Mouse (Mus musculus) megakaryocyte-erythroid progenitor cell, adult 5-6 weeks (primary cell): ENCODE data around the gene 1700012A03Rik. TPM values are rescaled to one million over a fixed set of nuclear protein-coding genes. Genes with fewer than 3 reads are reported as not detected.

Source experiments
- ATAC-seq: replicated peaks from 2 replicates; pipeline ENCODE4 v1.8.0; 2016; ENCODE audit warnings: mild to moderate bottlenecking, inconsistent platforms; ENCODE audit not compliant: severe bottlenecking, poor library complexity, low FRiP score, low TSS enrichment
- total RNA-seq, 2 experiments: library from RNA; stranded (forward) in 1 of 2; stranded (reverse) in 1 of 2; fragments of 200-1000, 215-1000 nt in 1 of 2; fragments of >200 nt in 1 of 2; fragmentation: Nextera tagmentation in 1 of 2; gene quantifications; 2 replicates each; pipeline ENCODE4 v1.2.3; 2014 to 2017

1700012A03Rik gene
- total RNA-seq (2014; fragmentation: Nextera tagmentation) (not detected in 2 replicates), total RNA-seq (2017) (not detected in 2 replicates)

GRCm38 (mm10) chr6:32049951-32050345 is at the start of gene 1700012A03Rik:
Gene 1700012A03Rik, plus strand, starts transcription at chr6:32050246.
- no peak for ATAC-seq

- ATAC-seq, result no peak
Observed at GRCm38 (mm10) chr6:32004228-32004627, 45.8 kb upstream of the 1700012A03Rik start.

- no peak for ATAC-seq
Observed at GRCm38 (mm10) chr6:32005914-32006313, 44.1 kb upstream of the 1700012A03Rik start.

- no peak for ATAC-seq
Observed at GRCm38 (mm10) chr6:32006382-32006781, 43.7 kb upstream of the 1700012A03Rik start.

GRCm38 (mm10) chr6:32007336-32007735 is 42.7 kb upstream of the 1700012A03Rik start:
- ATAC-seq, result no peak

- no peak for ATAC-seq
Observed at GRCm38 (mm10) chr6:32016841-32017240, 33.2 kb upstream of the 1700012A03Rik start.

DNA sequence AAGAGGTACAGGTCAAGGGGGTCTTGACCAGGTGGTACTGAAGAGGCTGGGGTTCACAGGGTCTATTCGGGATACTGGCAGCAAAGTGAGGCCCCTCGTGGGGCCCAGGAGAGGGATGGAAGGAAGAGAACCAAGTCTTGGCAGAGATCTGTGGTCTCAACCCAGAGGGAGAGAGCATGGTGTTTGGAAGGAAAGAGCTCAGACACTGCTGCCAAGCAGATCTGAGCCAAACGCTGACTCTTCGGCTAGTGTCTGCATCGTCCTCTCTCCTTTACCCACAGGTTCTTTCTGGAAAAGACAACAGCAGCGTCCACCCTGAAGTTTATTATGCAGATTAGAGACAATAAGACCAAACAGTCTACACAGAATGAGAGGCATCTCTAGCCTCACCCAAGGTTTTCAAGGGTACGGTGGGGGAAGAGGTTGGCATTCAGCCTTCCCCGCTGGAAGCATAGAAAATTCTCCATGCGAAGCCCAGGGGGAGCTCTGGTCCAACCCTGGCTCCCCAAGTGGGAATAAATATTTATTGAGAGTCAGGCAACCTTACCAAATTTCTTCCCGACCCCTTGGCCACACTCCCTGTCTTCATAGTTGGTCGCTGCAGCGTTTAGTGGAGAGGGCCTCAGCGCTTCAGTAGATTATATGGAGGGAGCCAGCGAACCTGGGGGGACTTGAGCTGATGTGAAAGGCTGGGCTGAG is 32.5 kb upstream of the 1700012A03Rik start:
- no peak for ATAC-seq

DNA sequence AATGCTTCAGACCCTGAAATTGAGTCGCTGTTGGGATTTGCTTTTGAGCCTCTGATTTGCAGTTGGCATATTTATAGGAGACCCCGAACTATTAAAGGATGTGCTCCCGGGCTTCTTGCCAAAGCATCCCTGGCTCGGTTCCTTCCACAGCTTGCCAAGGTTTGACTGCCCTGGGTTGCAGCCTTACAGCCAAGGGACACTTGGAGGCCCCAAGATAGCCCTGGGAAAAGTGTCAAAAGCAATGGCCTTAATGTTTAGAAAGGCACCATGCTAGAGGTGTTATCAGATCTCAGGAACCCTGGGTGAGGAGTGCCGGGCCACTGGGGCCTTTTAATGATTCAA is 32.0 kb upstream of the 1700012A03Rik start:
- no peak for ATAC-seq

DNA sequence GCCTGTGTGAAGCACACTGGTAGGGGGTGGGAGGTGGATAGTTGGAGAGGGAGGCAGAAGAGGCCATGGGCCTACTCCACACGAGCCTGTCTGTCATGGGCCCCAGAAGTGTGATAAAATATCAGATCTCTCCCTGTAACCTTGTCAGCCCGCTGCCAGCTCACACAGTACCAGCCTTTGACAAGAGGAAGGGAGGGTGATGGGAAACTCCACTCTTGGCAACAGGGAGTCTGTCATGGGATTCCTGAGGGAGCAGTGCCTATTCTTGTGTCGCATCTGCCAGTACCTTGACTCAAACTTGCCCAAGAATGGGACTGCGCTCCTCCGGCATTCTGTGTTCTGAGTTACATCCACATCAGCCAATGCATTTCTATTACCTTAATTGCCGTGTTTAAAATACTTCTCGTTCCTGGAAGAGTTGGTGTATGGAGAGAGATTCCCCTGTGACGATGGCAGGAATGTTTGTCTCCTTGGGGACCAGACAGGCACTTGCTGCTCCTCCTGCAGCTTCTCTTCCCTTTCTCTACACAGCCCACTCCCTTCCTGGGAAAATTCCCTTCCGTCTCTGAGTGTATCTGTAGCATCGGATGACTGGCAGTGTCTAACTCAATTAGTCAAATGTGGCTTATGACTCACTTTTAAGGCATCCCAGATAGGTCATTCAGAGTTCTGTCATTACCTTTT is 28.1 kb upstream of the 1700012A03Rik start:
- ATAC-seq, result no peak

DNA sequence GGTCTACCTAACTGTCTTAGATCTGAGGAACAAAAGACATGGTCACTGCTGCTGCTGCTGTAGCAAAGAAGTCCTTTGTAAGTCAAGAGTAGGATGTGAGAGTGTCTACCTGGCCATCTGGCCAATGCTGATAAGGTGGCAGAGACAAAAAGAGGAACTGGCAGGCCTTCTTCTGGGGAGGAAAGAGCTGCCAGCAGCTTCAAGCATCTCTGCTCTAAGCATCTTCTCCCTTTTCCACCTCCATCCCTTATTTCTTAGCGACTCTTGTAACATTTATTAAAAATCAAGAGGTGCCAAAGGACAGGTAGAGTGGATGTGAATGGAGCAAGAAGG is 27.5 kb upstream of the 1700012A03Rik start:
- ATAC-seq, result no peak

GRCm38 (mm10) chr6:32028228-32029009 is 21.6 kb upstream of the 1700012A03Rik start:
- no peak for ATAC-seq

DNA sequence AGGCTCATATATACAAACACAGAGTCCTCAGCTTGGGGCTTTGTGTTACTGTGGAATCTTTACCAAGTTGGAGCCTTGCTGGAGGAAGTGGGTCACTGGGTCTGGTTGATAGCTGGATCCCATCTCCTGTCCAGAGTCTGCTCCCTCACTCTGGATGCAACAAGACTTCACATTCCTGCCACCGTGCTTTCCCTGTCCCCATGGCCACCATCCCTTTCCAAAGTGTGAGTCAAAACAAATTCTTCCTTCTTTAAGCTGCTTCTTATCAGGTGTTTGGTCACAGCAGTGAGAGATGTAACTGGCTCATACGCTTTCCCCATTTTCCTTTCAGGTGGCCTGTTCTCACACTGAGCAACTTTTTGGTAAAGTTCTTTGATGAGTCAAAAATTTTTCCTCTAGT is 15.8 kb upstream of the 1700012A03Rik start:
- no peak for ATAC-seq

DNA sequence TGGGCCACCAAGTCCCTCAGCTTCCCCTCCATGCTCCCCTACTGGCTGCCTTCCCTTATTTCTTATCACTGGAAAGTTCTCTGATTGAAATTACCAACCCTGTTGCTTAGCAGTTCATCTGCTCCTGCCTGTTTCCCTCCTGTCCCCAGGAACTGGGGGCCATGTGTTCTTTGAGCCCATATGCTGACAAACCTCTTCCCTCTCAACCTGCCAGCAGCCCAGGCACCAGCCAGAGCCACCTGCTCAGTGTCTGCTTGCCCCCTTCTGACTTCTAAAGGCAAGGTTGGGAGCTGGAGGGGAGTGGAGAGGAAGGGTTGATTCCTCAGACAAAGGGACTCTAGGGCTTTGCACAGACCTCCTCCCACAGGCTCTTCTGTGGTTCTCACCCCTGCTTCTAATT is 4.7 kb upstream of the 1700012A03Rik start:
- no peak for ATAC-seq

GRCm38 (mm10) chr6:32049256-32049950 is 643 bp upstream of the 1700012A03Rik start:
- ATAC-seq, result no peak

GRCm38 (mm10) chr6:32052135-32052915 is 2.3 kb downstream of the 1700012A03Rik start:
- no peak for ATAC-seq

DNA sequence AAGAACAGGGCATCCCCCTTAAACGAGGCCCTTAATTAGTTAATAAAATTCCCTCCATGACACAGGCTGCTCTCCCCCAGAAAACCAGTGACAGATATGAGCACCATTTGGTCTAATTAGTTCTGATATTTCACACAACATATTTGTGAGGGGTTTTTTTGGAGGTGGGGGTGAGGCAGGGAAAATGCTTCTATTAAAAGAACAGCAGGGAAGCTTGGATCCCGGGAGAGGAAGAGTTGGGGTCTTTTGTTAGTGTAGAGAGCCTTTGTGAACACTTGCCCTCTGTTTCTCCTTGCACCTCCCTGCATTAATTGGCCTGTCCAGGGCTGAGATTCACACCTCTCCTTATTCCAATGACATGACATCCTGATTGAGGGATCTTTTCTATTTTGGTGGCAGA is 6.5 kb downstream of the 1700012A03Rik start:
- no peak for ATAC-seq

DNA sequence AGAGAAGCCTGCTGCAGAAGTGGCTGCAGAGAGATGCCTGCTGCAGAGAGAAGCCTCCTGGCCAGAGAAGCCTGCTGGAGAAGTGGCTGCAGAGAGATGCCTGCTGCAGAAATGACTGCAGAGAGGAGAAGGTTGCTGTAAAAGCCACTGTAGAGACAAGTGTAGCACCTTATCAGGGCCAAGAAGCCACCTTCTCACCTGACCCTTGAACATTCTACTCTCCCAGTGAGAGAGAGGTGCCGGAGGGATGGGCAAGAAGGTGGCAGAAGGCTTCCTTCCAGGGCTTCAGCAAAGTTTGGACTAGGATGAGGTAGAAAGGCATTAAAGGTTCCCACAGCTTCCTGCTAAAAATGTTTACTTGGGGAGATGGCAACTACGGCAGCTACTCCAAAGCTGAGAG is 8.5 kb downstream of the 1700012A03Rik start:
- ATAC-seq, result no peak

DNA sequence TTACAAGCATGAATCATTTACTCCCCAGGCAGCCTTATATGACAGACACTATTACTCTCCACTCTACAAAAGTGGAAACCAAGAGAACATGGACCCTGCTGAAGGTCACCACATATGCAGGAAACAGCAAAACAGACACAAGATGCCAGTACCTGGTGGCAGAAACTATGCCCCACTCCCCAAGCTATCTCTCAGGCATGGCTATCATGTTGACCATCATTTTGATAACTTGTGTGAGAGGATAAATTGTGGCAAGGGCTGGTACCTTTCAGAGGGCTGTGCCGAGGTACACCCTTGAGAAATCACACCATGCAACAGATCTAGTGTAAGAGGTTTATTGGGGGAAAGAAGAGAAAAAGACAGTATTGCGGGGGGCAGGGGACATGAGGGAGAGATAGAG is 10.6 kb downstream of the 1700012A03Rik start:
- ATAC-seq, result no peak

DNA sequence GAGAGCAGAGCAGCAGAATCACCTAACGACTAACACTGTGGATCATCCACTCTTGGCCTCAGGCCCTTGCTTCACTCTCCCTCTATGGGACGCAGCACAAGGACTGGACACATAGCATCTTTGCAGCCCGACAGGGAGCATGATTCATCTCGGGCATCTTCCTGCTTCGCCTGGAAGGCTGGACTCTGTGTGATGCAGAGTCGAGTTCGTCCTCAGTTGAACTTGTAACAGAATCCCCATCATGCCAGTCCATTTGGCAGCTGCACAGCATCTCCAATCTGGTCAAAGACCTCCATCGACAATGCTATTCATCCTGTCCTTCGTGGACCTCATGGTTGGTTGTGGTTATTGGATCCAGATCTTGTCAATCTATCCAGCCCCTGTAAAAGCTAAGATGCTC is 11.2 kb downstream of the 1700012A03Rik start:
- no peak for ATAC-seq
